Mouse (Mus musculus) heart, adult 2 months (tissue): ENCODE results near the gene Cdadc1. TPM values are rescaled to one million over a fixed set of nuclear protein-coding genes. Genes with fewer than 3 reads are reported as not detected.

Experiments used
- DNase-seq, 2 experiments: peaks; one replicate each; pipeline ENCODE4 v3.0.0; 2021
- H3K27ac ChIP-seq: fragments of 200-600 bp; 2 replicates; pipeline ENCODE4 v1.8.1; 2022
- H3K27me3 ChIP-seq: fragments of 200-500 bp; 2 replicates; pipeline ENCODE4 v1.6.1; 2012; ENCODE audit warnings: mild to moderate bottlenecking, low read length, inconsistent platforms, mixed read lengths; ENCODE audit not compliant: control insufficient read depth, insufficient read depth
- H3K36me3 ChIP-seq: fragments of 200-500 bp; 2 replicates; pipeline ENCODE4 v1.6.1; 2012; ENCODE audit warnings: low read length, inconsistent platforms; ENCODE audit not compliant: control insufficient read depth, insufficient read depth
- H3K4me1 ChIP-seq: fragments of 200-500 bp; 2 replicates; pipeline ENCODE4 v1.6.1; 2011; ENCODE audit warnings: low read length; ENCODE audit not compliant: control insufficient read depth, insufficient read depth
- H3K4me3 ChIP-seq: fragments of 200-600 bp; 2 replicates; pipeline ENCODE4 v1.8.1; 2022
- H3K79me2 ChIP-seq: fragments of 200-500 bp; replicated peaks from 2 replicates; pipeline ENCODE4 v1.6.1; 2012; ENCODE audit warnings: mild to moderate bottlenecking, inconsistent platforms, low read length, moderate library complexity, mixed read lengths; ENCODE audit not compliant: control insufficient read depth, insufficient read depth
- H3K9ac ChIP-seq: fragments of 200-500 bp; 2 replicates; pipeline ENCODE4 v1.6.1; 2012; ENCODE audit warnings: low read depth, mild to moderate bottlenecking, control low read depth, inconsistent platforms, low read length, mixed read lengths
- CTCF ChIP-seq: fragments of 200-600 bp; IDR thresholded peaks from 2 replicates; pipeline ENCODE4 v1.8.1; 2022; ENCODE audit warnings: antibody characterized with exemption, mild to moderate bottlenecking, moderate library complexity
- EP300 ChIP-seq: fragments of 200-500 bp; IDR thresholded peaks from 2 replicates; pipeline ENCODE4 v1.6.1; 2011; ENCODE audit warnings: low read depth, low read length, control low read depth; ENCODE audit not compliant: insufficient read depth
- POLR2A ChIP-seq: fragments of 200-500 bp; IDR thresholded peaks from 2 replicates; pipeline ENCODE4 v1.6.1; 2011; ENCODE audit warnings: mild to moderate bottlenecking, low read depth, low read length, control low read depth; ENCODE audit not compliant: insufficient read depth
- WGBS: fragments of 180-500 bp; shearing (Covaris S2); methylation state at CpG from one replicate; pipeline ENCODE4 v1.1.7; 2018; 5-methylcytosine and 5-hydroxymethylcytosine counted together
- intact Hi-C: fragments of 180-260 bp; cut with DNase I; formaldehyde crosslinking; loops from one replicate; pipeline ENCODE4 v1.15.1; 2025
- polyA plus RNA-seq: library from polyadenylated mRNA; depleted of rRNA; stranded (reverse); fragments of >200 nt; gene quantifications from 2 replicates; pipeline ENCODE4 v1.2.3, GENCODE M21; 2012
- total RNA-seq, 2 experiments: library from RNA; stranded (reverse); gene quantifications; 2 replicates each; pipeline ENCODE4 v1.2.3; 2021

Cdadc1 gene
- total and polyA plus RNA-seq, 3 experiments: 8.0 to 50.4 (median 43.9) TPM

DNA sequence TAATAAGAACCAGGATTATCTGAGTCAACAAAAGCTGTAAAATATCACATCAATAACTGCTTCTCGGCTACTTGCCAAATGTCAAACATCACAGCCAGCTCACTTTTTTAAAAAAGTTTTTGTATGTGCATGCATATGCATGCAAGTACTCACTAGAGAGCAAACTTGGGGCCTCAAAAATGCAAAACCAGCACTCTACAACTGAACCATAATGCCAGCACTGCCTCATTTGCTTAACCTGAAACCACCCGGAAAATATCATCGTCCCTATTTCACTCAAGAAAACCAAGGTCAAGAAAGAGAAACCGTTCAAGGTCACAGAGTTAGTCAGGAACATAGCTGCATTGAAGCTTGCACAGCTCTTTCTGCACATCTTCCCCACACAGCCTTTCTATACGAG is 21.4 kb downstream of the Cdadc1 start:
- H3K4me1 ChIP-seq: peaks cover 7% of the 10 kb centered on the region
- no peaks in the 10 kb centered on the region for H3K79me2 ChIP-seq
- no peaks in the 10 kb centered on the region for H3K27me3 ChIP-seq
- H3K36me3 ChIP-seq: peaks cover 24% of the 10 kb centered on the region
- no peak overlapping the region for H3K4me3 ChIP-seq
- TF ChIP-seq EP300: no peak
- no peak for TF ChIP-seq CTCF
- no peak for TF ChIP-seq POLR2A
- no peak overlapping the region; the same call in 1 of the 2 replicates for H3K27ac ChIP-seq
- DNase-seq: no peak
- H3K9ac ChIP-seq: no peak overlapping the region
- intact Hi-C loops: no loop called here
- 86% methylated on average over 5 of the region's 5 CpGs for WGBS

DNA sequence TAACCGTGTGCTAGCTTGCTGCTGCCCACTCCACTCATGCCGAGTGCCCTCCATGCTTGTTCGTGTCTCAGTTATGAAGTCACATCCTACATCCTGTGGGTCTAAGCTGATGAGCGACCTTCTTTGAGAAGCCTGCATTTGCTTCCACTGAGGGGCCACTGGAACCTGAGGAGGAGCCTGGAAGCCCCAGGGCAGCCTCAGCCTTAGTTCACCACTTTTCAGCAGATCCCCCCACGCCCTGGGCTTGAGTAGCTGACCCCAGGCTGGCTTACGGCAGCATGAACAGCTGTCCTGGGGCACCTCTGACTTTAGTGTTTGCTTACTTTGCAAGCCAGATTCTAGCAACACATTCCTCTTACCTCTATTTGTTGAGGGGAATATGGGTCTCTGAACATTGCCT is 31.0 kb downstream of the Cdadc1 start:
- H3K4me3 ChIP-seq: no peak overlapping the region
- H3K4me1 ChIP-seq: no peaks in the 10 kb centered on the region
- TF ChIP-seq POLR2A (no peak), EP300 (no peak), CTCF (no peak)
- WGBS: 88% methylated on average over 6 of the region's 6 CpGs
- H3K27me3 ChIP-seq: no peaks in the 10 kb centered on the region
- intact Hi-C loops: no loop called here
- no peak overlapping the region for H3K27ac ChIP-seq
- H3K36me3 ChIP-seq: no peaks in the 10 kb centered on the region; the same call in 1 of the 2 replicates
- no peak overlapping the region for H3K9ac ChIP-seq
- no peaks in the 10 kb centered on the region for H3K79me2 ChIP-seq
- no peak for DNase-seq

DNA sequence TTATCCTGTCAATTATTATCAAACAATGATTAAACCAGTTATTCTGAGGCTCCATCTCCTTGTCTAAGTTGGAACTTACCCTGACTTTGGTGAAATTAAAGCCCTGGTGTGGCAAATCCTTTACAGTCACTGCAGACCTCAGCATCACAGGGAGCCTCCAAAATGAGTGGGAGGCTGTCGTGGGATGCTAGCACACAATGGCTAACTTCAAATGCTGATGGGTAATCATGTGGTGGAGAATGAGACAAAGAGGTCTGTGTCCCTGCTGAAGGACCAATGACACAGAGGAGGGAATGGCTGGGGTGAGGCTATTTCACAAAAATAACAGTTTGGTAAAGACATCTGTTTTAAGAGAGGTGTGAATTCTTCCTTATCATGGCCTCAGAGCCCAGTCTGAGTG is 39.9 kb downstream of the Cdadc1 start:
- TF ChIP-seq EP300 (no peak), POLR2A (no peak), CTCF (no peak)
- DNase-seq: no peak
- H3K27me3 ChIP-seq: no peaks in the 10 kb centered on the region
- 68% methylated on average over 1 of the region's 1 CpGs for WGBS
- H3K4me1 ChIP-seq: peaks cover 3% of the 10 kb centered on the region; the same call in 1 of the 2 replicates
- H3K9ac ChIP-seq: no peak overlapping the region
- intact Hi-C loops: loop anchor here (5.0 to 10.0 kb wide), 4 partner anchors 193 to 401 kb away; partner anchors contain the start of gene Phf11d
- no peaks in the 10 kb centered on the region for H3K79me2 ChIP-seq
- H3K36me3 ChIP-seq: no peaks in the 10 kb centered on the region
- H3K27ac ChIP-seq: no peak overlapping the region
- H3K4me3 ChIP-seq: no peak overlapping the region

DNA sequence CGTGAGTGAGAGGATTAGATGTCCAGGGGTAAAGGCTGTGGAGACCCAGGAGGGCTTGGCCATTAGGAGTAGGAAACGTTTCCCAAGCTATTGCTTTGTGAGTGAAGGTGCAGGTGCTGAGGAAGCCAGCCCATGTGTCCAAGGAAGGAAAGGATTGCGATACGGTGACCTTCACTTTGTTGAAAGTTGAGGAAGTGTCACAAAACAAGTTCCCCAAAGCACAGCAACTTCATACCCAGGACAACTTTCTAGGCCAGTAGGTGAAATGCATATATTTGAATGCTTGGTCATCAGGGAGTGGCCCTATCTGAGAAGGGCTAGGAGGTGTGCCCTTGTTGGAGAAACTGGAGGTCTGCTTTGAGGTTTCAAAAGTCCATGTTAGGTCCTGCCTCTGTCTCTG is 40.7 kb downstream of the Cdadc1 start:
- DNase-seq: no peak
- Histone ChIP-seq H3K36me3 (no peaks in the 10 kb centered on the region), H3K27ac (no peak overlapping the region), H3K9ac (no peak overlapping the region), H3K27me3 (no peaks in the 10 kb centered on the region), H3K4me1 (peaks cover 3% of the 10 kb centered on the region; the same call in 1 of the 2 replicates), H3K79me2 (no peaks in the 10 kb centered on the region), H3K4me3 (no peak overlapping the region)
- 54% methylated on average over 4 of the region's 4 CpGs for WGBS
- intact Hi-C loops: loop anchor here (5.0 to 10.0 kb wide), 4 partner anchors 192 to 400 kb away; partner anchors contain the start of gene Phf11d
- no peak for TF ChIP-seq CTCF
- TF ChIP-seq POLR2A: no peak
- no peak for TF ChIP-seq EP300

DNA sequence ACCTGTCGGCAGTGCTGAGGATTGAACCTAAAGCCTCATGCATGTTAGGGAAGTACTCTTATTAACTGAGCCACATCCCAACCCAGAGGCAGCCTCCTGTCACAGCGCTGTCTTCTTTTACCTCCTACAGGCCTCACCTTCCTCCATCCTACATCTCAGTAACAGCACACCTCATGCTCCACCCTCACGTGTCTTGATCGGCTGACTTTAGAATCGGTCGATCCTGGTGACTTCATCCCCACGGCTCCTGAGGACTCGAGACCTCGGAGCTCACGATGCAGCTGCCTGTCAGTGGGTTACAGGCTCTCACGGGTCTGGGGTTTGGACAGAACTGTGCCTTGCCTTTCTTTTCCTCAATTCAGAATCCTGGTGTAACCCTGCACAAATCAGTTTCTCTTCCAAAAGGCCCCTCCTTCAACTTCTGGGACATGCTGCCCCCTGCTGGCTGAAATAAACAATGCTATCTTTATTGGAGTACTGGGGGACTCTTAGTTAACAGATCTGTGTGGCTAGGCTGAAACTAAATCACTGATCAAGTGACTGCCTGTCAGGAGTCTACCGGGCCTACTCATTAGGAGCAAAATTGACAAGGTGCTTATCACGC is 41.7 kb downstream of the Cdadc1 start:
- DNase-seq: peak; percentile 64 to 75
- H3K27me3 ChIP-seq: no peaks in the 10 kb centered on the region
- H3K79me2 ChIP-seq: no peaks in the 10 kb centered on the region
- H3K9ac ChIP-seq: peak overlapping the region; percentile 14; the same call in 1 of the 2 replicates
- WGBS: 47% methylated on average over 13 of the region's 13 CpGs
- H3K27ac ChIP-seq: no peak overlapping the region
- intact Hi-C loops: loop anchor here (1.0 to 10.0 kb wide), 6 partner anchors 88 to 399 kb away; partner anchors contain the start of gene Phf11d
- no peaks in the 10 kb centered on the region for H3K36me3 ChIP-seq
- no peak overlapping the region; the same call in 1 of the 2 replicates for H3K4me3 ChIP-seq
- no peak for TF ChIP-seq EP300
- TF ChIP-seq CTCF: peak; percentile 89
- no peak for TF ChIP-seq POLR2A
- peaks cover 6% of the 10 kb centered on the region for H3K4me1 ChIP-seq

DNA sequence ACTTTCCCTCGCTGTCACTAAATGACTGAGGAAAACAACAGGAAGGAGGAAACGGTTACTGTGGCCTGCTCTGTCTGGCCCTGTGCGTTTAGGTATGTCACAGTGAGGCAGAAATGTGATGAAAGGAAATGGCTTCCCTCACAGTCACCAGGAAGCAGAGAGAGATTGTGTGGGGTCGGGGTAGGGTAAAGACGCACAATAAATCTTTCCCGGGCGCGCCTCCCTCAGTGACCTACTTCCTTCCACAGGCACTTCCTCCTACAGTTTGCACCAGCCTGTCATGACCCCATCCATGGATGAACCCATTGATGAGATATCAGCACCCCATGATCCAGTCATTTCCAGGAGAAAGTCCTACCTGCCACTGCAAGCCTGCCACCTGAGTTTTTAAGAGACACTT is 42.7 kb downstream of the Cdadc1 start:
- H3K36me3 ChIP-seq: no peaks in the 10 kb centered on the region
- WGBS: 41% methylated on average over 8 of the region's 8 CpGs
- H3K27ac ChIP-seq: no peak overlapping the region
- TF ChIP-seq CTCF (no peak), POLR2A (no peak), EP300 (no peak)
- DNase-seq: no peak
- H3K27me3 ChIP-seq: no peaks in the 10 kb centered on the region
- intact Hi-C loops: loop anchor here (5.0 to 10.0 kb wide), 4 partner anchors 190 to 398 kb away; partner anchors contain the start of gene Phf11d
- H3K4me1 ChIP-seq: peaks cover 8% of the 10 kb centered on the region
- H3K79me2 ChIP-seq: no peaks in the 10 kb centered on the region
- H3K9ac ChIP-seq: no peak overlapping the region
- no peak overlapping the region for H3K4me3 ChIP-seq
